Mouse (Mus musculus) small intestine, adult 2 months (tissue): ENCODE results near the gene Zfp950. TPM values are rescaled to one million over a fixed set of nuclear protein-coding genes. Genes with fewer than 3 reads are reported as not detected.

Experiments
- H3K27ac ChIP-seq: fragments of 200-500 bp; 2 replicates; pipeline ENCODE4 v1.5.1; 2012; ENCODE audit warnings: low read depth, low read length, control low read depth, inconsistent platforms; ENCODE audit not compliant: insufficient read depth
- H3K27me3 ChIP-seq: fragments of 200-500 bp; 2 replicates; pipeline ENCODE4 v1.6.1; 2012; ENCODE audit warnings: mild to moderate bottlenecking, moderate library complexity, low read length, inconsistent platforms; ENCODE audit not compliant: control insufficient read depth, insufficient read depth
- H3K36me3 ChIP-seq: fragments of 200-500 bp; 2 replicates; pipeline ENCODE4 v1.6.1; 2012; ENCODE audit warnings: mild to moderate bottlenecking, low read length, control low read depth, inconsistent platforms; ENCODE audit not compliant: control insufficient read depth, insufficient read depth
- H3K4me1 ChIP-seq: fragments of 200-500 bp; 2 replicates; pipeline ENCODE4 v1.6.1; 2012; ENCODE audit warnings: low read length, inconsistent platforms, mixed read lengths; ENCODE audit not compliant: control insufficient read depth, insufficient read depth, insufficient read length
- H3K4me3 ChIP-seq: fragments of 200-500 bp; 2 replicates; pipeline ENCODE4 v1.5.1; 2012; ENCODE audit warnings: low read depth, mild to moderate bottlenecking, control low read depth, inconsistent platforms, low read length, moderate library complexity
- CTCF ChIP-seq: fragments of 200-500 bp; IDR thresholded peaks from 2 replicates; pipeline ENCODE4 v1.5.1; 2012; ENCODE audit warnings: low read depth, mild to moderate bottlenecking, control low read depth, inconsistent platforms, low read length, moderate library complexity, mixed read lengths; ENCODE audit not compliant: insufficient replicate concordance, insufficient read length; ENCODE audit errors: extremely low read depth
- POLR2A ChIP-seq: fragments of 200-500 bp; IDR thresholded peaks from 2 replicates; pipeline ENCODE4 v1.6.1; 2012; ENCODE audit warnings: low read depth, mild to moderate bottlenecking, control low read depth, inconsistent platforms, low read length, moderate library complexity
- WGBS: fragments of 180-500 bp; shearing (Covaris S2); methylation state at CpG from one replicate; pipeline ENCODE4 v1.1.7; 2018; 5-methylcytosine and 5-hydroxymethylcytosine counted together
- polyA plus RNA-seq: library from polyadenylated mRNA; depleted of rRNA; stranded (reverse); fragments of >200 nt; gene quantifications from 2 replicates; pipeline ENCODE4 v1.2.3, GENCODE M21; 2012

Zfp950 gene
- polyA plus RNA-seq, 1 experiment = 2.7 TPM

- 93% methylated on average over 10 of the region's 10 CpGs for WGBS
- Histone ChIP-seq H3K27me3 (no peaks in the 10 kb centered on the region), H3K36me3 (peaks cover 6% of the 10 kb centered on the region), H3K4me3 (no peak overlapping the region), H3K4me1 (no peaks in the 10 kb centered on the region), H3K27ac (no peak overlapping the region)
- TF ChIP-seq POLR2A = no peak
- no peak for TF ChIP-seq CTCF
Measured at GRCm38 (mm10) chr19:61131096-61131495, 9.5 kb downstream of the Zfp950 start.

DNA sequence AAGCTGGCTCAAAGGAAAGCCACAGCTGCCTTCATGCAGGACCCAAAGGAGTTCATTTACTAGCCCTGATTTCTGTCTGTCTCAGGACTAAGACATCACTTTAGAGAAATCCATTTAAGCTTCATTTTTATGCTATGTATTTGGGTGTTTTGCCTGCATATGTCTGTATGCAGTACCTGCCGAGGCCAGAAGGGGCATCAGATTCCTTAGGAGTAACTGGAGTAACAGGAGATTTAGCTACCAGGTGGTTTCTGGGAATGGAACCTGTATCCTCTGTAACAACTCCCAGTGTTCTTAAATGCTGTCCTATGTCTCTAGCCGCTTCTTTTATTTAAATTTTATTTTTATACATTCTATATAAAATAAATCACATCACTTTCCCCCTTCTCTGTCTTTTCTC is 30.5 kb downstream of the Zfp950 start:
- TF ChIP-seq POLR2A (no peak), CTCF (no peak)
- WGBS = 59% methylated on average over 2 of the region's 2 CpGs

DNA sequence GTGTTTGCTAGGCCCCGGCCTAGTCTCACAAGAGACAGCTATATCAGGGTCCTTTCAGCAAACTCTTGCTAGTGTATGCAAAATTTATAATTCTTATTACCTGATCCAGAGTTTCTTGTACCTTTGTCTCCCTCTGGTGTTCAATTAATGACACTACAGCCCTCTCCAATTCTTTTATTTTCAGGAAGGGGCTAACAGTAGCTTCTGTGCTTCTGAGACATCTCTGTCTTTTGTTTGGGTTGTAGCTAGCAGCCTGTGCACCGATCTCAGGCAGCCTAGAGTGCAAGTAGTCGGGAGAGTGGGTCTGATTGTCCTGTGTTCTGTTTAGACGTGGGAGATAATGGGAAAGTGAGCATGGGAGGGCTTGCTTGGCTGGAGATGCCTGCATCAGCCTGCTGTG is 42.9 kb downstream of the Zfp950 start:
- TF ChIP-seq POLR2A = no peak
- peak; percentile 26; the same call in 1 of the 2 replicates for TF ChIP-seq CTCF
- no peak overlapping the region for H3K27ac ChIP-seq
- 17% methylated on average over 4 of the region's 4 CpGs for WGBS
- no peaks in the 10 kb centered on the region for H3K36me3 ChIP-seq
- H3K4me3 ChIP-seq = no peak overlapping the region
- H3K4me1 ChIP-seq = no peaks in the 10 kb centered on the region
- H3K27me3 ChIP-seq = no peaks in the 10 kb centered on the region

More for the DNA sequence above, 30.5 kb downstream of the Zfp950 start:
- Histone ChIP-seq H3K4me1 (no peaks in the 10 kb centered on the region), H3K4me3 (no peak overlapping the region), H3K27ac (no peak overlapping the region), H3K27me3 (no peaks in the 10 kb centered on the region), H3K36me3 (no peaks in the 10 kb centered on the region)

GRCm38 (mm10) chr19:61096776-61097175 is 43.9 kb downstream of the Zfp950 start:
- 78% methylated on average over 2 of the region's 2 CpGs for WGBS
- no peaks in the 10 kb centered on the region for H3K36me3 ChIP-seq
- H3K27me3 ChIP-seq = no peaks in the 10 kb centered on the region
- H3K4me3 ChIP-seq = no peak overlapping the region
- TF ChIP-seq CTCF = no peak
- no peak for TF ChIP-seq POLR2A
- no peak overlapping the region for H3K27ac ChIP-seq
- H3K4me1 ChIP-seq = no peaks in the 10 kb centered on the region

- TF ChIP-seq CTCF (no peak), POLR2A (no peak)
- H3K27ac ChIP-seq = no peak overlapping the region
- H3K27me3 ChIP-seq = no peaks in the 10 kb centered on the region
- H3K4me1 ChIP-seq = no peaks in the 10 kb centered on the region
- H3K4me3 ChIP-seq = no peak overlapping the region
- 89% methylated on average over 4 of the region's 4 CpGs for WGBS
- no peaks in the 10 kb centered on the region; the same call in 1 of the 2 replicates for H3K36me3 ChIP-seq
Measured at GRCm38 (mm10) chr19:61090541-61090940, 50.1 kb downstream of the Zfp950 start.

DNA sequence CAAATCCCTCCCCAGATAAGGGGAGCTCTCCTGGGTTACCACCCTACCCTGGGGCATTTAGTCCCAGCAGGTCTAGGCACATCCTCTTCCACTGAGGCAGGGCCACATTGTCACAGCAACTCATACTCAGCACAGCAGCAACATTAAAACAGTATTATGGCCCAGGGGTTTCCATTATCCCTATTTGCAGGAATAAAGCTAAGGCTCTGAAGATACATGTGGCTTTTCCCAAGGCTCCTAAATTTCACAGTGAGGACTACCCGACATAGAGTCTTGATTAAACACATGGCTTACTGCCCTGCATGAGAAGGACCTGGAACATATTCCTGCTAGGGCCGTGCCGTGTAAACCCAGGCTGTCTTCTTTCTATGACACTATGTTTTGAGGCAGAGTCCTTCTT is 51.6 kb downstream of the Zfp950 start:
- H3K27me3 ChIP-seq = no peaks in the 10 kb centered on the region
- H3K4me1 ChIP-seq = no peaks in the 10 kb centered on the region
- WGBS = 96% methylated on average over 3 of the region's 3 CpGs
- no peak overlapping the region for H3K4me3 ChIP-seq
- no peak overlapping the region for H3K27ac ChIP-seq
- no peaks in the 10 kb centered on the region; the same call in 1 of the 2 replicates for H3K36me3 ChIP-seq
- TF ChIP-seq POLR2A = no peak
- no peak for TF ChIP-seq CTCF

GRCm38 (mm10) chr19:61087781-61088180 is 52.9 kb downstream of the Zfp950 start:
- 93% methylated on average over 1 of the region's 1 CpGs for WGBS
- Histone ChIP-seq H3K27me3 (no peaks in the 10 kb centered on the region), H3K4me1 (no peaks in the 10 kb centered on the region), H3K27ac (no peak overlapping the region), H3K36me3 (no peaks in the 10 kb centered on the region; the same call in 1 of the 2 replicates), H3K4me3 (no peak overlapping the region)
- no peak for TF ChIP-seq POLR2A
- TF ChIP-seq CTCF = no peak

- Histone ChIP-seq H3K36me3 (no peaks in the 10 kb centered on the region), H3K4me1 (no peaks in the 10 kb centered on the region), H3K27me3 (no peaks in the 10 kb centered on the region), H3K4me3 (no peak overlapping the region), H3K27ac (no peak overlapping the region)
- 64% methylated on average over 2 of the region's 2 CpGs for WGBS
- TF ChIP-seq POLR2A (no peak), CTCF (no peak)
Measured at GRCm38 (mm10) chr19:61085217-61085616, 55.4 kb downstream of the Zfp950 start.
